Mouse (Mus musculus): ENCODE measurements around the gene Cldn10. TPM values are rescaled to one million over a fixed set of nuclear protein-coding genes. Genes with fewer than 3 reads are reported as not detected.
"Not testable (repeated sequence)": the region's sequence is repeated elsewhere in the genome, so short reads cannot be mapped to it uniquely, and the experiment has no call there.

The Cldn10 gene
- 1 to 10 TPM in 1 of 4 experiments, under 1 TPM in 3; 0.67 to 2.2 (median 0.89) TPM for total RNA-seq (2022)

DNA sequence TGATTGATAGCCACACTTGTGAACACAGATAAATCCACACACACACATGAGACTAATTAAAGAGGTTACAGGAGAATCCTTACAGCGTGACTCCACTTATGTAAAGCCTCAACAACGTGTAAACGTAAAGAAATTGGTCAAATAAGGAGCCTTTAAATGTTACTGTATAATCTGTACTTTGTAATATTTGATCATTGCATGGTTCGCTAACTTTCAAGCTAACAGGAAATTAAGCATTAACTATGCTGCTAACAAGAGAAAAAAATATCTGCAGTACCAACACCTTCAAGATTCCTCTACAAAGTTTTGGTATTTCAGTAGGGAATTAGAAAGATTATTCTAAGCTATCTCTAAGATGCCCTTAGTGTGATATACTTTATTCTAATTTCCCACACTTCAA, at the start of gene Cldn10:
Gene Cldn10 (plus strand): TSS at position 288 of the 400 bp plus-strand sequence.
- DNase-seq, result no peak

DNA sequence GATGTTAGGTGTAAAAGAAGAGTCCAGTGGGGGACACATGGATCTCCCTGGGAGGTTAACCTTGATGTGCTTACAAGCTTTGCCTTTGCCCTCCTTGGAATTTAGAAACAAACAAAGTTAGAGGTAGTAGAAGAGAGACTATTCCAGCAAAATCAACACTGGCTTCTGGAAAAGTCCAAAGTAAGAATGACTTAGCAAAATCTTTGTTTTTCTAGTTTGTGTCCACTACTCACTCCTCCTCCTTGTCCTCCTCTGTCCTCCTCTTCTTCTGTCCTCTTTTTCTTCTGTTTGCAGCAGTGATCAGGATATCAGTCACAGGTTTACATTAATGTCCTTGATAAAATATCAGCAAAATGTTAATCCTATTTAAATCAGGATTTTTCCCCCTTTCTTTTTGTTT, 45.9 kb upstream of the Cldn10 start:
- no peak for DNase-seq

DNA sequence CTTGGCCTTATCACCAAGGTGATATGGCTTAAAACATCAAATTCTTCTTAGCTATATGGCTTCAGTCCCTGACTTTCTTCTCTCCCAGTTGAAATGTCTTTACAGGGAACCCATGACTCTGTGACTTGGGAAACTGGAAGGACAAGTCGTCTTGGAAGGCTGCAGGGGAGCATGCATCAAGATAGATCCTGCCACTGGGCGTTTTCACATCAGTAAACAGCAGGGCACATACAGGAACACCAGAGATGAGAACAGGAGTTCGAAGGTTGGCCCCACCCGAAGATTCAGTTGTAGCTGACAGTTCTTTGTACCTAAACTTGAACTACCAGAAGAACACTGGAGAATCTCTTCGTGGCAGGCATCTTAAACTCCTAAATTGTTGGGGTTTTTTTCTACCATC, 44.8 kb upstream of the Cldn10 start:
- DNase-seq, result no peak

DNA sequence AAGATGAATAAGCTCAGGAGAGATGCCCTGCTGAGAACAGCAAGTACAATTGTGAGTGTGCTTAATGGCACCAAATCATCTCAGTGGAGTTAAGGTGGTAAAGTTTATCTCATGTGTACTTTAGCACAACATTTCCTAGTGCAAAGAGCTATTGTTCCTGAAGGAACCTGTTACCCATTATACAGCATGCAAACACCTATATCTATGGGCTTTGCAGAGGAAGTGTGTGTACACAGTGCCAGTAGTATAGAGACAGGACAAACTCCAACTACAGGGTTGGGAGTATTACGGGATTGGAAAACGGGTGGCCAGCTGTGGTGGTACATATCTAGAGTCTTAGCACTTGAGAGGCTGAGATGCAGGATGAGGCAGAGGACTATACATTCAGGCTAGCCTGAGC, 38.6 kb upstream of the Cldn10 start:
- DNase-seq, result no peak

DNA sequence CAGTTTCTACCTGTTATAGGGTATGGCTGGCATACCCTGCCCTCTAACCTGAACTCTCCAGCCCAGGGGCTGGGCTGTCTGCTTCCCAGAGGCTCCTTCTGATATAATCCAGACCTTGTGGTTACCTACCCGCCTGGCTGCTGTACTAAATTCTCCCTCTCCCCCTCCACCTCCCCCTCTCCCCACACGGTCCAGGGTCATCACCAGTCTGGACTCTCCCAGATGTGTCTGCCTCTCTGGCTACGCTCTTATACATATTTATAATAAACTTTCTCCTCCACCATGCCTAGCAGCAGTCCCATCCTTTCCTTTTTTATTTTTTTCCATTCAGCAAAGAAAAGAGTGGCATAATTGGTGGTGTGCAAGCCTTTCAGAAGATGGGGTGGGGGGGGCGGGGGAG, 38.0 kb upstream of the Cldn10 start:
- DNase-seq, result no peak

DNA sequence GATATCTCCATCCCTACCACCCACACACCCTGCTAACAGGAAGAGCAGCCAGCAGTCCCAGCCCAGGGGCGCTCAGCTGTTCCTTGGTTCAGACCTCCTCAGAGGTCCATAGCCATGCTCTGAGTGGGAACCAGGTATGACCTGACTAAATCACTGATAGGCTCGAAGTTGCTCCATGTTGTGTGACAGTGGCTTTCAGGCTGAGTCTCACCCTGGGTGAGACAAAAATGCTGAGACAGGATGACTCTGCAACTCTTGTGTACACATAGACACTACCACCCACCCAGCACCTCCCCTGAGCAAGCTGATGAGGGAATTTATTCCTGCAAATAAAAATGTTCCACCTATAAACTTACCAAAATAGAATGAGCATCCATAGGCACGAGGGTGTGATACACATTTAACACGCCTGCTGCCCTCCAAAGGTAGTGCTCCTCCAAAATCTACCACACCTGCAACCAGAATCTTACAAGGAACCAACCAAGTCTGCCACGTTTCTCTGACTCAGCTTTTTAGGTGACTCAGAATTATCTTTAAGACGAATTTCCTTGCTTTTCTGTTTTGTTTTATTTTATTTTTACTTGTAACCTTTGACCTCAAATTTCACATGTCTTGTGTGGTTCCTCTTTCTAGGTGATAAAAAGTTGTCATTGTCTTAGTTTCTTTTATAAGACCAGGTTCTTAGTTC, 37.1 kb upstream of the Cldn10 start:
- DNase-seq, result no peak

DNA sequence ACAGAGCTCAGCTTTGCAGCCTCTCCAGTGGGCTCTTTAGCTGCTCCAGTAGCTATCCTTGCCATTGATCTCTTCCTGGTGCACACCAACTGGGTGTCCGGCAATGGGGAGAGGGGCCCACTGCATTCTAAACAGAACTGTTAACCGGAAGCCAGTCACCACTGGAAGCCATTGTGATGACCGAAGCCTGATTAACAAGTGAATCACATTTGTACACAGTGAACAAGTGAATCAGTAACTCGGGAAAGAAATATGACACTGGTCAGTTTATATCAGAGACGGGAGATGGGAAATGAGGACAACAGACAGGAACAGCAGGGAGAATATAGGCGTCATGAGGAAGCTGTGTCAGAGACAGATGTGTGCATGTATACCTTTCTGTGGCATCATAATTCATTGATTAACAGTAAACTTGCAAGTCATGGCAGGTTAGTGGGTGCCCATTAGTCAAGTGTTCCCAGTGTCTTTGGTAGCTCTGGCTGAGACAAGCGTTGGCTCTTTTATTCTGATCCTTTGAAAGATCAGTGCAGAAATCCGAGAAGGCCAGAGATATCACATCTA, 36.4 kb upstream of the Cldn10 start:
- no peak for DNase-seq

DNA sequence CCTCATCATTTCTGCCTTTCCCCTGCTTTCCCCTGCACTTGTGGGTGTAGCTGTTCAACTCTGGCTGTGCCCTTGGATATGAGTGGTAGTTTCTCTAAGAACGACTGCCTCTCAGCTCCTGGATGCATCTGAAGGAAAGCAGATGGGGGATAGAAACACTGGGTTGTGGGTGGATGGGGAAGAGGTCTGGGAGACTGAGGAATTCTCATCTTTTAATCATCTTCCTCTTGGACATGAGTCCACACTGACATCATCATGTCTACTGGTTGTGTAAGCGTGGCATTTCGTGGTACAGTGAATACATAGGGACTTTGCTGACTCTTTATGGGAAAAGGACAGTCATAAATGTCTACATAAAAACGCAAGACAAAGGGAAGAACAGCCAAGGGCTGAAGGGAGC, 31.7 kb upstream of the Cldn10 start:
- DNase-seq, result no peak

DNA sequence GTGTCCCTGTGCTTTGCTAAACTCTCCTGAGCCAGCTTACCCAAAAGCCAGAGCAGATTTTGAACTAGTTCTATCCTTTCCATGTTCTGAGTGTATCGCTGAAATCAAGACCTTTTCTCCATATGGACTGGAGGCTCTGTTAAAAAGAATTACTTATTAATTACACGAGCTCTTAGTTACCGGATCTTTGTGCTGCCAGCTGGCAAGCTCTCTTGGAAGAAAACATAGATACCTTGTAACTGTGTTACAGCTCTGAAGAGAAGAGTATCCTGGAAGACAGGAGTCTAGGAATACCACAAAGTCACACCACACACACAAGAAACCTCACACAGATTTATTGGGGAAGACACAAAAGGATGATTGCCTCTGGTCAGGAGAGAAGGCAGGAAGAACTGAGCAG, 31.1 kb upstream of the Cldn10 start:
- no peak for DNase-seq

DNA sequence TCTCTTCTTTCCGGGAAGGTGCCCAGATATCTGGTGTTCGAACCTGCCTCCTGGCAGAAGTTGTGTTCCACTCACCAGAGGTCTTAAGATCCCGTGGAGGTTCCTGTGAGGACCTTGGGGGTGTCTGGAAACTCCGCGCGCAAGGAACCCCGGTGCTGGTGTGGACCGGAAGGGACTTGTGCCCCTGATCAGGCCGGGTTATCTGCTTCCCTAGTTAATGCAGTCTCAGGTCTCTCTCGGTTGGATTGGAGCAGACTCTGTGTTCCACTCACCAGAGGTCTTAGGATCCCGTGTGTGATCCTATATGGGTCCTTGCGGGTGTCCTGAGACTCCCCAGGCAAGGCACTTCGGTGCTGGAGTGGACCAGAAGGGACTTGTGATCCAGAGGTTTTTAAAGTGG, 24.3 kb upstream of the Cldn10 start:
- not testable (repeated sequence) for DNase-seq

DNA sequence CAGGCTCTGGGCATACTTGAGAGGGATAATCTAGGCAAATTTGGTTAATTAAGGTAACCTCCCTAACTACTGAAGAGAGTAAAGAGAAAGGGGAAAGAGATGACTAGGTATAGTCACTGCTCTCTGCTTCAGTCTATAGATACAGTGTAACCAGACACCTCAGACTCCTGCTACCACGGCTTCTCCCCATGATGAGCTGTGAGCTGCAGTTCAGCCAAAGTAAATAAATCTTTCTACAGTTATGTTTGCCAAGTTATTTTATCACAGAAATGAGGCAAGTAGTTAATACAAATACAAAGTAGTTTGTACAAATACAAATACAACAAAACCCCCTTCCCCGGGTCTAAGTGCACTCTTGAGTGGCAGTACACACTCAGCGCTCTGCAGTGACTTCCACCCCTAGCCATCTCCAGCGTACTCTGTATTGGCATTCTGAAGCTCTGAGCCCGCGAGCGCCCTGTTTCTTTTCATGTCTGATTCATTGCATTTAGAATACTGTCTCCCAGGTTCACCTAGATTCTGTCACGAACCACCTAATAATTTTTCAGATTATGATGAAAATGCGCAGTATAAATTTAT, 23.7 kb upstream of the Cldn10 start:
- no peak for DNase-seq

DNA sequence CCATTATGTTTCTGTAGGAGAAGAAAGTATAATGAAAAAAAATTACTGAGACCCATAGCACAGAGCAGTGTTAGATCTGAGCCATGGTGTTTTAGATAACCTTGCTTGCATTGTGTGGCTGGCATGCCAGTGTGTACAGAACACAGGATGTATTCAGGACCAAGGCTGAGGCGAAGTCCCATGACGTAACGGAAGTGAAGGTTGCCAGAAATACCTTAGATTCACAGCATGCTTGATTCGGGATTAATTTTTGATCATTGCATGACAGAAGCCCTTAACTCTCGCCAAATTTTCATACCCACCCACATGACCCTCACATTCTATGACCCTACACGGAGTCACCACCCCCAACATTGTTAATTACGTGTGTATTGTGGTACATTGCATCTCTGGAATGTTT, 22.4 kb upstream of the Cldn10 start:
- no peak for DNase-seq

DNA sequence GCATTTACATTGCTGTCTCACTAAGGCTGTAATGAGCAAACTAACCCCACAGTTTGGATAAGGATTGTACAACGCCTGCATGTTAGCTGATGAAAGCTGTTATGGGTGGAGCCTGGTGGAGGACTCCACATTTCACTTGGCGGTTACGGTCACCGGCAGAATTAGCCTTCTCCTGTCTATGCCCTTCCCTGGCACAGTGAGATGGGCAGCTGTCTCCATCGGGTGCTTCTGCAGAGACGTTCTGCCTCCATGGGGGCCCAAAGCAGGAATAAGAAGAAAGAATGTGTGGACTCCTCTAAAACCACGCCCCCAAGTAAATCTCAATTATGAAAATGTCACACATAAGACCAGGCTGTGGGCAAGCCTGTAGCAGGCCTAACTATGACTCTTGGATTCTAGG, 21.8 kb upstream of the Cldn10 start:
- no peak for DNase-seq

DNA sequence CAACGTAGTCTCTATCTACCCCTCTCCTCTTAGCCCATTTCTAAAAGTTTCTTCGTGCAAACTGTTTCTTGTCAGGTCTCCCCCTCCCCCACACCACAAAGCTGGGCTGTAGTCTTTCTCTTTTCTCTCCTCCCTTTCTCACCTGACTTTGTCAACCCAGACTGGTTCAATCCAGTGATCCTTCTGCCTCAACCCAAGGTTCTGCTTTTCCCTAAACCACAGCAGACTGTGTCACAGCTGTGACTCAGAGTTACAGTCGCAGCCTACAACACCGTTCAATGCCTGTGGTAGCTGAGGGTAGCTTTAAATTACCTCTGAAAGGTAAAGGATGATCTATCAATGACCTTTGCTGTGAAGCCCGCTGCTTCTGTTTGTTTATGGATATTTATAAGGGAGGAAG, 21.3 kb upstream of the Cldn10 start:
- DNase-seq, result no peak

DNA sequence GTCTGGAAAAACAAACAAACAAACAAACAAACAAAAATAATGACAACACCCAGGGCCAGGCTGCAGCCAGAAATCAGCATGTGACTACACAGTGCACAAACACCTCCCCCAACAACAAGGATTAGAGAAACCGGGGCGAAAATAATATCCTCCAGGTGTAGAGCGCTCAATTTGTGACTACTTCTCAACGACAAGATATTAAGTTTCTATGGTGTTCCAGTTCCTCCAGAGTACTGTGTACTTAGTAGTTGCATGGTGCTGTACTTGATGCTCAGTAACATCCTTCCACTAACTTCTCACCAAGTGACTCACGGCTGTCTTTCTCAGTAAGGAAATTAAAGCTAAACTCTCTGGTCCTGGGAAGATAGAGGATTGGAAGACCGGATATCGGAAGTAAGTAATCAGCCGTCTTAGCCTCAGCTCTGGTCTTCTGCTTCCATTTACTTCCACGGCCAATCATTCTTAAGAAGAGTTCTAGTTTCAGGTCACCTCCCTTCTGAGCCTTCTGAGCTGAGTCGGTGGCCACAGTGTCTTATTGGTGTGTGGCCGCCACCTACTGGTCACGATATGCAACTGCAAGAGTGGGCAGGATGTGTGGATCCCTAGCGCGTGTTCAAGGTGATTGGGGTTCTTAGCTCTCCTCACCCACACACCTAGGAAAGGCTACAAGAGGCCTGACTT, 19.9 kb upstream of the Cldn10 start:
- peak; percentile 58 for DNase-seq

DNA sequence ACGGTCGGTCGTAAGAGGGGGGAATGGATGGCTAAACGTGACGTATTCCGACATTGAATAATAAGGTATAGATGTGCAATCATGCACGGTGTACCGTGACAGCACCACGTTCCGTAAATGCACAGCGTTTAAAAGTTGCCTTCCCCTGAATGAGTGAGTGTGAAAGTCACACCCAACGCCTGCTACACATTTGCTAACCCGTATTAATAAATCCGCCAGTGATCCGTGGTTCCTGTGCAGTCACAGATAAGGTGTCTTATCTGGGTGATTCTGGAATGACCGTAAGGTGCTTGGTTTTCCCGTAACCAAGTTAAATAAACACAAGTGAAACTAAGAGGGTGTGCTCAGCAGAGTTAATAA, 19.4 kb upstream of the Cldn10 start:
- DNase-seq, result no peak

DNA sequence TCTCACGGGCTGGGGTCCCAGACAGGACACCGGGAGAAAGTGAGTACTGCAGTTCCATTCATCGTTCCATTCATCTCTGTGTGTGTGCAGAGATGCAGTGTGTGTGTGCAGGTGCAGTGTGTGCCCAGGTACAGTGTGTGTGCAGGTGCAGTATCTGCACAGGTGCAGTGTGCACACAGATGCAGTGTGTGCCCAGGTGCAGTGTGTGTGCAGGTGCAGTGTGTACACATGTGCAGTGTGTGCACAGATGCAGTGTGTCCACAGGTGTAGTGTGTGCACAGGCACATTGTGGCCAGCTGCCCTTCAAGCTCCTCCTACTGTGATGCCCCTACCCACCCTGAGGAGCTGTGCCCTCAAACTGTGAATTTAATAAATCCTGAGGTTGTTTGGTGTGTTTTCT, 14.0 kb upstream of the Cldn10 start:
- no peak for DNase-seq

DNA sequence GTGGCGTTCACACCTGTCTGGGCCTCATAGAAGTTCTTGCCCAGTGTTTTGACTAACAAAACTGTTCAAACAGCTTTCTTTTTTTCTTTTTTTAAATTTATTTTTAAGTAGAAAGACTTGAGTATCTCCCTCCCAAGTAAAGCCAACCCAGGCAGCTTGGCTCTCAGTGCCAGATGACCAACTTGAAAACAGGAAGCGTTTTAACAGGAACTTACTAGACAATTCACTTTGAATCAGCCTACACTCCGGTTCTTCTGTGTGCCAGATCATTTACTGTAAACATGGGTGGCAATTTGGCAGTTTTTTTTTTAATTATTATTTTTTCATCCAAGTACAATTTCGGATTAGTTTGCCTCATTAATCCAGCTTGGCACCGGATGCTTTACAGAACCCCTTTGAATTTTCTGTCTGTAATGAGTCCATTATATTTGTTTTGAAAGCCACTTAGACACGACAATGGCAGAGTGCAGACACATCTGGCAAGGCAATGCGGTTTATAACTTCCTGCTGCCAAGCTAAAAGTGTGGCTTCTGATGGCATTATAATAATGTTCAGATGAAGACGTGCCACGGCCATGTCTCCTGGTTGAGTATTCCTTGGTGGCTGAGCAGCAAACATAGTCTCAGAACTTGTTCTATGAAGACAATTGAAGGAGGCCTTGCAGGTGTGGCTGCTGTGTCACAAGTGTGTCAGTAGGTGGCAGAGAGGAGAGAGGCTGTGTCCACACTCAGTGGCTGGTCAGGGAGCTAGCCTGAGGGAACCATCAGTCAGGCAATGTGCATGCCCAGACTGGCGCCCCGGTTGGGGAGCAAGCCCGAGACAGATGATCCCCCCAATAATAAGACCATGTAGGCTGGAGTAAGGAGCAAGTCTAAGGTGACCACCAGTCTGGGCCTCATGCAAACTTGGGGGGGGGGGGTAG, 12.9 kb upstream of the Cldn10 start:
- DNase-seq, result no peak

DNA sequence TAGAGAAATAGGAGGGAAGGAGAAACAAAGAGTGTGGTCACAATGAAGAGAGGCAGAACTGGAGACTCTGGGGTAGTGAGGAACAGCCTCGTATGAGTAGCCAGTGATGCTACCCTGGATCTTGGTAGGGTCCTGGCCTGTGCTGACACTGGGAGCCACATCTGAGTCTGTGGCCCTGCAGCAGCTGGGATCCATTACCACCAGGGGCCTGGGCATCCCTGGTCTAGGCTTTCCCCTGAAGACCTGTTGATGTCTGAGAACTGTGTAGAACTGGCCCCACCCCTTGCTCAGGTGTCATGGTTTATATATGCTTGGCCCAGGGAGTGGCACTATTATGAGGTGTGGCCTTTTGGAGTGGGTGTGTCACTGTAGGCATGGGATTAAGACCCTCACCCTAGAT, 12.2 kb upstream of the Cldn10 start:
- no peak for DNase-seq

DNA sequence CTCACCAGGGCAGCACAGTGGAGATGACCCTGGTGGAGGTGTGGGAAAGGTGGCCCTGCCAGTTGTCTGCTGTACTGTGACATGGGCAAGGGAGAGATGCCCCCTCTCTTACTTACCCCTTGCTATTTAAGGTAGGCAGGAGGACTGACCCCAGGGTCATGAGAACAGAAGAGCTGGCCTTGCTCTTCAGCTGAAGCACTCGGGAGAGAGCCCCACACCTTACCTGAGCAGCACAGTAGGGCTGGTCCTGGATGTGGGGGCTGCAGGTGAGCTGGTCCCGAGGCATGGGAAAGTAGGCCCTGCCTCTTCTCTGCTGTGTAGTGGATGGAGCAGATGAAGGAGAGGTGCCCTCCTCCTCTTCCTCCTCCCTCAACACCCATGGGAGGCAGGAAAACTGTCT, 11.3 kb upstream of the Cldn10 start:
- no peak for DNase-seq

DNA sequence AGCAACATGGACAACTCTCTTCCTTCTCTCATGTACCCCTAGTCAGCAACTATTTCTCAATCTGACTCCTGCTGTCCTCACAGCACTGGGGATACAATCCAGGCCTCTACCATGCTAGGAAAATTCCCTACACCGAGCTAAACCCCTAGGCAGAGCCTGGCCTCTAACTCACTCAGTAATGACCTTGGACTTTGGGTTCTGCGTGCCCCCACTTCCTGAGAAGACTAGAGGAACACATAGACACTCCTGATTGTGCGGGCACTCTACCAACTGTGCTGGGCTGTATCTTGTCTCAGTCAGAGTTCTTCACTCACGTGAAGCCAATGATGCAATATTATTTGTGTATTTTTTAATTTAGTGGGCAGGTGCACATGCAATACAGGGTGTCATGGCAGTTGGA, 10.2 kb upstream of the Cldn10 start:
- peak; percentile 30 for DNase-seq

DNA sequence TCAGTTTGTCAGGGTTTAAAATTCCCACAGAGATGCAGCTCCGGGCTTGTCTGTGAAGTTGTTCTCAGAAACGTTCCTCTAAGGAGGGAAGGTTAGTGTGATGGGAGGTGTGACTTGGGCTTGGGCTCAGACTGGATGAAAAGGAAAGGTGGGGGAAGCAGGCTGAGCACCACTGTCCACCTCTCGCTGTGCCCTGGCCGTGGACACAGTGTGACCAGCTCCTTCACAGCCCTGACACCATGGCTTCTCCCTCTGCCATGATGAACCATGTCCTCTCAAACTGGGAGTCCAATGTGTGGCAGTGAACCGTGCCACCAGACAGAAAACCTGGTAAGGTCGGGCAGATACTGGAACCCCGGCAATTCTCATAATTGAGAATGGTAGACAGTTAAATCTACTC, 6.1 kb upstream of the Cldn10 start:
- no peak for DNase-seq

DNA sequence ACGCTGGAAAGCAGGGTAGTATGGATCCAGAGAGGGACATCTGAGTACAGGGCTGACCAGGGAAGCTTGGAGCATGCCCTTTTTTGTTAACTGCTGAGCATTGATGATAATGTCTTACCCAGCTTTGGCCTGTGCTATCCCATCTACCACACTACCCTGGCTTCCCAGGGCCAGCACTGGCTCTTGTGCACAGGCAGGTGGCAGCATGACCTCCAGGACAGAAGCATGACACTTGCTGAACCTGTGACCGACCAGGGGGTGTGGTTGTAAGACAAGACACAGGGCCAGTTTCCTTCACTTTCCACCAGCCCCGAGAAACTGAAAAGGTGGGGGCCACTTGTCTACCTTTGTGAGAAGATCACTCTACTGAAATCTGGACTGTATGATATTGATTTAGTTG, 5.5 kb upstream of the Cldn10 start:
- no peak for DNase-seq

All from adrenal gland, adult 8-10 months (tissue).